Mouse (Mus musculus) ovary, postnatal 14 days (tissue): ENCODE measurements around the gene Fam19a5.

Source experiments
- DNase-seq: peaks from one replicate; pipeline ENCODE4 v3.0.0; 2022; ENCODE audit warnings: low spot score

Fam19a5 gene

DNA sequence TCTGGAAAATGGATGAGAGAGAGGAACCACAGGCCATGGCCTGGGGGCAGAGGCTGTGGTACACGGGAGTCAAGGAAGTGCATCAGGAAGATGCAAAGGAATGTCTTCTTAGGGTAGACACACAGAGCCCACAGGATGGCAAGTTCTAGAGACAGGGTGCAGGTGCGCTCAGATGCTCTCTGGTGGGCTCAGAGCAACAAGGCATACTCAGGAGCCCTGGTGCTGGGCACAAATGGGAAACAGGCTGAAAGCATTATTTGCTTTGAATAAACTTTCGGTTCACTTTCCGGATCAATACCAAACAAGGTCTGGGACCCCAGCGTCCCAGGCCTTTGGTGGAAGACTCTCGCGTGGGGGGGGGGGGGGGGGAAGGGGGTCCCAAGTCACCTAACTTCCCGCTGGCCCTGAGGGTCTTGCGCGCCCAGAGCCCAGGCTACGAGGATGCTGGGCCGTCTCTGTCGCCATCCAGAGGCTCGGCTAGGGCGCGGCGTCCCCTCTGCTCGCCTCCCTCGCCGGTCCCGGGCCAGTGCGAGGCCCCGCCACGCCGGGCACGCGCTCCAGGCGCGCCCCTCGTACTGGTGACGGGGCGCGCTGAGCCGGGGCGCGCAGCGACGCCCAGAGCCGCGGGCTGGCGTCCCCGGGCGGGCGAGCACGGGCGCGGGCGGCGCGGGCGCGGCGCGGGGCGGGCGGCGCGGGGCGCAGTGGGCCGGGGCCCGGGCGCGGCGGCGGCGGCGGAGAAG lies at the start of gene Fam19a5:
Gene Fam19a5, plus strand, starts transcription at position 701 of the 740 bp plus-strand sequence.
- no peak for DNase-seq

DNA sequence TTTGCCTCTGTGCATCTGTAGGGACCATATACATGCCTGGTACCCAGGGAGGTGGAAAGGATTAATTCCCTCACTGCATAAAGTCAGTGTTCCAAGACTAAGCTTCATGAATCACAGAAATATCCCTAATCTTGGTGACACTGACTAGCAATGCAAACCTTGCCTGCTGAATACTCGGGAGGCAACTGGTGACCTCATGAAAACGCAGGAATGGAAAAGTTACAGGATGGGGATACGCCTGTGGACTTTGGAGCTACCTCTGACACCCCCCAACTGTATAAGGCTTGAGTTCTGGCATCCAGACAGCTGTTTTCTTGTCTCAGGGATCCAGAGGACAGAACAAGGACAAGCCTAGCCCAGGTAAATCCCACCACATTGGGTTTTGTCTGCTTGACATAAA lies 42.4 kb upstream of the Fam19a5 start:
- DNase-seq: no peak

DNA sequence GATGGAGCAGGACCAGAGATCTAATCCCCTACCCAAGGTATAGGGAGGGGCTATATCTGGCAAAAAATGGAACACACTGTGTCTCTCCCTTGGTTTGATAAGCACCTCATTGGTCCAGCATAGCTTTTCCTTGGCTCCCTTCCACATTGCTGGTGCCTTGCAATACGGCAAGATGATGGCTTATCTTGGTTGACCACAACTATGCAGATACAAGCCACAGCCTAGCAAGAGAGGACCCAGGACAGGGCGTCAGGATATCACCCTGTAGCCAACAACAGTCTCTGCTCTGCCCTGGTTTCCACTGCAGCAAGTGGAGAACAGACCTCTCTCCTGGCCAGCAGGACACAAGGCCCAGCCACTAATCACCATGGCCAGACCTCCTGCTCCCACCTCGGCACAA lies 36.8 kb upstream of the Fam19a5 start:
- no peak for DNase-seq

DNA sequence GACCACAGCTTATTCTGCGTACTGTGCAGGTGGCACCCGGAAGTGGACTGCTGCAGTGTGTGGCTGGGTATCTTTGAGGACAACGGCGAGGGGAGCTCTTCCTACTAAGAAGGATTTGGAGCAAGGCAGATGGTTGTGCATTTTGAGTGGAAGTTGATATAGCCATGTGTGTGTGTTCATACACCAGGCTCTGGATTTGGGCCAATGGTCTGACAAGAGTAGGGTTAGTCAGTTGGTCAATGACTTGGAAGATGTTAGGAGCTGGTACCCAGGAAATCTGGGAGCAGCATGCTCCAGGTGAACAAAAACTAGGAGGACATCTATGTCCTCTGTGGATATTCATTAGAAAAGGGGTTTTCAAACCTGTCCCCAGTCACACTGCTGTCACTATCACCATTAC lies 33.2 kb upstream of the Fam19a5 start:
- DNase-seq: no peak

DNA sequence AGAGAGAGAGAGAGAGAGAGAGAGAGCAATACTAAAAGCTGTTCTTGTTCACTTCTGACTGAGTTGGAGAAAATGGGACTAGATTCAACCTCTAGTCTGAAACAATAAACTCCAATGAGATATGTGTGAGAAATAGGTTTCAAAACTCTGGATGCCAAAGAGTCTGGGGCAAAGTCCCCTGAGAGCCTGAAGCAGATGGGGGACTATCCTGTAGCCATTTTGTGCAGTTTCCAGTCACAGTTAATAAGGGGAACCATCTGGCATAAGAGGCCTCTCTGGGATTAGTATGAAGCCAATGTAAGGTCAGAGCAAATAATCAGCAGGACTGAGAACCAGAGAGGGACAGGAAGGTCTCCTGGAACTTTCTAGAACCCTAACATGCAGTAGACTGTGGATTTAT lies 25.9 kb upstream of the Fam19a5 start:
- no peak for DNase-seq

DNA sequence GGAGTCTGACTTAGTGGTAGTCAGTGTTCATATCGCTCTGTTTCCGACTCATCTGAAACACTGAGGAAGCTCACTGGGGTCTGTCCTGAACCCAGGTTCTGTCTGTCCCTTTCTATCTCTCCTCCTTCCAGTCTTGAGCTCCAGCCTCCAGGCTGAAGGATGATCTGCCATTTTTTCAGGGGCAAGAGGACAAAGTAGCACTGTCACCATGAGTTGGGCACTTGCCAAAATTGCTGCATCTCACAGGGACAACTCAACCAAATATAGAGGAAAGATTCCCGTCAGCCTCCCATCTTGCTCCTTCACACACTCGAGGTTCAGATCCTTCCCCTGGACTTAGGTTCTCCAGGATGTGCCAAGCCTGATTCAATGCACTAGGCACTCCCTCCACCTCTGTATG lies 14.8 kb upstream of the Fam19a5 start:
- DNase-seq: no peak

DNA sequence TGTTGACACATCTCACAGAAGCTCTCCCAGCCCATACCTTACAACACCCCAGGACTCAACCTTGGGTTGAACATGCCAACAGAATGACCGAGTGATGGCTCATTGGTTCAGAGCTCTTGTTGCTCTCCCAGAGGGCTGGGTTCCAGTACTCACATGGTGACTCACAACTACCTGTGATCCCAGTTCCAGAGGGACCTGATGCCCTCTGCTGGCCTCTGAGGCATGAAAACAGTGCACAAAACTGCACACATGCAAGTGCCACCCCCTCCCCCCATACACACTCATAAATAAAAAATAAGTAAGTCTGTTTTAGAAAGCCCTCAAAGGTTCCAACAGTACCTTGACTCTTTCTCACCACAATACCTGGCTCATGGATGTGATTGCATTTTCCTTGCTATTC lies 2.4 kb upstream of the Fam19a5 start:
- no peak for DNase-seq

DNA sequence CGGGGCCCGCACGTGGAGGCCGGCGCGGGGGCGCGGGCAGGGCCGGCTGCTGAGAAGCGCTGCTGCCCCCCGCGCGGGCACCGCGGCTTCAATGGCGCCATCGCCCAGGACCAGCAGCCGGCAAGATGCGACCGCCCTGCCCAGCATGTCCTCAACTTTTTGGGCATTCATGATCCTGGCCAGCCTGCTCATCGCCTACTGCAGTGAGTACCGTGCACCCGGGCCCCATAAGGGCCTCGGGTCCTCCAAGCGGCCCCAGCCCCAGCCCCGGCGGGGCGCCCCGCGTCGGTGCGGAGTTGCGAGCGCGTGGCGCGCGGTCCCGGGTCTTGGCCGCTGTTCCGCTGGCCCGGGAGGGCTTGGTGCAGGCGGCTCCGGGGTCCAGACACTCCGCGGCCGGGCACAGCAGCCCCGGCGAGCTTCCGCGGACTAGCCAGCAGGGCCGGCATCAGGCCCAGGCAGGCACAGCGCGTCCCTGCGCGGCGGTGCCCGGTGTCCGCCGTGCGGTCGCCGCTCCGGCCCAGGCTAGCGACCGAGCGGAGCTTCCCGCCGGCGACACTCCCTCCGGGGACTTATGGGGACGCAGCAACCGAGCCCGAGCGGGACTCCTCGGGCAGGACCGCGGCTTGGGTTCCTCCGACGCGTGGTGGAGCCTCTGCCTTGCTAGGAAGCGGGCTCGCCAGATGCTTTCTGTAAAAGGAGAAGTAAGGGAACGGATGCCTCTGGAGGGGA lies 466 bp downstream of the Fam19a5 start:
- DNase-seq: peak; percentile 34

DNA sequence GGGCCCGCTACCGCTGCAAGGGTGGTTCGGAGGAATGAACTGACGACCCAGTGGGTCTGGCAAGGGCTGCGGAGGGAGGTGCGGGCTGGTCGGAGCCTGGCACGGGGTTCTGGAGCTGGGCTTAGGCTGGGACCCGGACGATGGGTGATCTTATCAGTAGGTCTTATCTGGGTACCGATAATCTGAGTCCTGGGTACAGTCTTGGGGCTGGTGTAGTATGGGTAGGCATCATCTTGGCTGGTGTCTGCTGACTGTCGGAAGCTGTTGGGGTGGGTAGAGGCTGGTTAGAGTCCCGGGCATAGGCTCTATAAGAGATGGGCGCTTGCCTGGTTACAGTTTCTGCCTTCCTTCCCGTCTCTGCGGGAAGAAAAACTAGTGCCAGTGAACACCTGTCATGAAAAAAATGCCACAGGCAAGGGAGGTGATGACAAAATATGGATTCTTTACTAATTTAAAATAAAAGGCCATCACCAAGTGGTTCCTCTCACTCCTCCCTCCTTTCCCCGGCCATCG lies 1.1 kb downstream of the Fam19a5 start:
- no peak for DNase-seq

DNA sequence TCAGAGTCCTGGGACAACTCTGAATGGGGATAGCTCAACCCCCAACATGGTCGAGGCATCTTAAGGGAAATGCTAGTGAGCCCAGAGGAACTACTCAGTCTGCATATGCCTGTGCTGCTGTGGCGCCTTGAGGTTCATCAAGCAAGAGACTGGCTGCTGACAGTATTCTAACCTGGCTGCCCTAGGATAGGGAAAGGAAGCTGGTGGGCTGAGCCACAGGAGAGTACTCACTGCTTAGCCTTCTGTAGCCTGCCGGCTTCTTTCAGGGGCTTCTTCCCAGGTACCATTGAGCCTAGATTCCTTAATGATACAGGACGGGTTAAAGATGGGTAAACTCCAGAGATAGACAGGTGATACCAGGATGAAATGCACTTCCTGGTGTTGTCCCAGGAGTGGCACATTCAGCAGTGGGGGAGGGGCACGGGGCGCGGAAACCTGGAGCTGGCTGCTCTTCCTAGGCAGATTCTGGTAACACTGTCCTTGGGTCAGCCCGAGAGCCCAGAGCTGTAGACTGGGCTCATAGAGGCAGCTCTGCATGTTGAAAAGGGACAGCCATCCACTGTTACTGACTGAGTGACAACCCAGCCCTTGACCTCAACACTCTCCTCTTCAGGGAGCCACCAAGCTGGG lies 1.7 kb downstream of the Fam19a5 start:
- no peak for DNase-seq

DNA sequence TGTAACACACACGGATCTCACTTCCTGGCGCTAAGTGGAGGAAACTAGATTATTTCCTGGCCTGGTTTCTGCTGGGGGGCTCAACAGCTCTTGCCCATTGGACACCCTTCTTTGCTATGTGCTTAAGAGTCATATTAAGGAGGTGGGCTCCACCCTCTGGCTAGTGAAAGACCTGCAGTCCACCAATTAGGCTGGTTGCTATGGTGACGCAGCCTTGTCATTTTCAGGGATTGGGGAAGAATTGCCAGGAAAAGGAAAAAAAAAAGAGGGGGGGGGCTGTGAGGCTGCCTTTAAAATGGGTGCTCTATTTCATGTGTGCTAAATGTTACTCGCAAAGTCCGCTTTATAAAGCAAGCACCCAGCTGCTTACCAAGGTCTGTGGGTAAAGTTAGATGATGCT lies 2.9 kb downstream of the Fam19a5 start:
- DNase-seq: no peak

DNA sequence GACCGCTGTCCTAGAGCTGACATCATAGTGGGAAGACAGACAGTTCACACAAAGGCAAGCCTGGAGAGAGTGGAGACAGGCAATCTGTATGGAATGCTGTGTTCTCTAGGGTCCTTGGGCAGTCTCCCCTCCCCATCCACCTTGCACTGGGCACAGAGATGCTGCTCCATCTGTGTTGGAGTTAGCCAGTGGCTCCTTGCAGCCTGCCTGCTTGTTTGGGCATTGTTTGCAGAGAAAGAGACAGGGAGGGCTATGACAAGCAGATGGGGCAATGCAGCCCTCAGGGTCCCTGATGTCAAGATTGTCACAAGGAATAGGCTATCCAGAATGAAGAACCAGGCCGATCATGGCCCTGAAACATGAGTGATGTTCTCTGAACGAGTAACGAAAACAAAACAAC lies 5.6 kb downstream of the Fam19a5 start:
- DNase-seq: no peak

DNA sequence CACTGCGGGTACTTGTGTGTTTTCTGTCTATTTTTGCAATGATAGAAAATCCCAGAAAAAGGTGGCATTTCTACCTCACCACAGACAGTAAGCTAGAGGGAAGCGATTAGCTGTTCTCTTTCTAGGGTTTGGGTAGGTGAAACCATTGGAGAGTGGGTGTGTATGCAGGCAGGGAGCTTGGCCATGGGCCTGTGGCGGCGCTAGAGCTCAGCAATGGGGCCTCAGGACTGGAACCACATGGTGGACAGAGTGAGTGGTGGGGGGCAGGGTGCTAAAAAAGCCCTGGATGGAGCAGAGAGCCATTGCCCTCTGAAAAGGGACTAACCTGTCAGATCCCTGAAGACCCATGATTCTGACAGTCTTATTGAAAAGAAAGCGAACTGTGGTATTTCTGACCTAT lies 6.7 kb downstream of the Fam19a5 start:
- DNase-seq: no peak

DNA sequence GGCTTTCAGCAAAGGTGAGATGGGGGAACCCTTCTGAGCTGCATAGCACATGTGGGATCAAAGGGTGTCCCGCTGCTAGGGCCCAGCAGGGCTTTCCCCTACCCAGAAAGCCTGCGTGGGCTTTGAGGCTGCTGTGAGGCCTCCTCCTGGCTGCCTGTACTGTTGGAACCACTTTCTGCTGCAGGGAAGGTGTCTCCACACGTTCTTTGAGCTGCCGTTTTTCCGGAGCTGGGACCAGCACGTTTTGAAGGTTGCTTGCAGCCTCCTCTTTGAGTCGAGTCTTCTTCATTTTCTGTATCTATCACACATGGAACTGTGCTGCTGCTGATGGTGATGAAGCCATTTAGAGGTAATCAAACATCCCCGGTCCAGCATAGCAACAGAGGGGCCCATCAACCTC lies 7.5 kb downstream of the Fam19a5 start:
- DNase-seq: no peak

DNA sequence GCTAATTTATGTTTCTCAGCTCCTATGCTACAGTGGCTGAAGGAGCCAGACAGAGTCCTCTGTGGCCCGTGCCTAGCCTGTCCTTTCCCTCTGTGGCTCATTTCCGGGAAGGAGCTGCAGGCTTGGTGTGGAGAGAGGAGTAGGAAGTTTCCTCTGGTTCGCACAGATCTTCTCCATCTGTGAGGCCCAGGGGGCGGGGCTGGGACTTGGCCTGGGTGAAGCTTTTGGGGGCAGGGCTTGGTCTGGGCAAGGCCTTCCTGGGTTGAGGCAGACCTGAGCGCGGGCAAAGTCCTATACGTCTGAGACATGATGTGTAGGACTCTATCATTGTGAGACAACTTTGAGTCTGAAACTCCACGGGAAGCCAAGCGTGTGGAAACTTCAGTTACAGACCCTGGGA lies 11.7 kb downstream of the Fam19a5 start:
- DNase-seq: no peak

DNA sequence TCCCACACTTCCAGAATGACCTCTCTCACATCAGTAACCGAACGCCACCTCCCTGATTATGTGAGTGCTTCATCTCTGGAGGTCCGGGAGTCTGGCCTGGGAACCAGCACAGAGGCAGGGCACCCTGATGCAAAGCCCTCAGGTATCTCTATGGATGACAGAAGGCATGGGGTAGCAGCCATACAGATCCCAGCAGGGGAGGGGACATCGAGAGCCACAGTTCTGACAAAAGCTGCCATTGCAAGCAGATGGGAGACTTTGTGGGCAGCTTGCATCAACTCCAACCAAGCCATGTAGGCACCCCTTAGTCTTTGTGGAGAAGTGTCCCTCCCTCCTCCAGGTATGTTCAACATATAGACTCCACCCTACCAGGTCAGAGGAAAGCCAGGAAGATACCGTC lies 20.2 kb downstream of the Fam19a5 start:
- no peak for DNase-seq

DNA sequence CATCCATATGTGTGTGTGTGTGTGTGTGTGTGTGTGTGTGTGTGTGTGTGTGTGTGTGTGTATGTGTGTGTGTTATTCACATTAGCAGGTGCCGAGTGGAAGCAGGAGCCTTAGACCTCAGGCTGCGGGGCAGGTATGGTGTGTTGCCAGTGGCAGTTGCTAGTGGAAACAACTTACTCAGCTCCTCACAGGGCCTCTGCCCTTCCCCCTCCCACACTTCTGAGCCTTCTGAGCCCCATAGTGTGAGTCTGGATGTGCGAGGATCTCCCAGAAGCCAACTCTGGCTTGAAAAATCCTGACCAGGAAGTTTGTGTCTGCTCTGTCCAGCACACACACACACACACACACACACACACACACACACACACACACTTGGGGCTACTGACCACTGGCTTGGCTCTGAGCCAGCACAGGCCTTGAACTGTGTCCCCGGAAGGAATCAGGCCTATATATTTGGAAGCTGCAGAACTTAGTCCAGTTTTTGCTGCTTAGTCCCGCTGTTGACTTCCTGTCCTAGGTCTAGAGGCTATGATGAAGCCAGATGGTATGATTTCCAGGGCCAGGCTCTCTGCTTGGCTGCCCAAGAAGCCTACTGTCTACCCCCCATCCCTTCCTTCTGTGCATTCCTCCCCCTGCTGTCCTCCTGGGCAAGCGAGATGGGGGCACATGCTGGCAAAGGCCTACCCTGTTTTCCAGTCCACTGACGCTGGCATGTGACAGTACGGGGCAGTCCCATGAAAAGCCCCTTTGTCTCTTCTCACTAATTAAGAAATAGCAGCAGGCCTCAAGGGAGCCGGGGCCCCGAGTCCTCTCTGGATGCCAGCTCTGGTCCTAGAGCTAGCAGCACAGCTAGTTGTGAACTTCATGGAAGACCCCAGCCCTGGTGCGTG lies 22.2 kb downstream of the Fam19a5 start:
- no peak for DNase-seq

DNA sequence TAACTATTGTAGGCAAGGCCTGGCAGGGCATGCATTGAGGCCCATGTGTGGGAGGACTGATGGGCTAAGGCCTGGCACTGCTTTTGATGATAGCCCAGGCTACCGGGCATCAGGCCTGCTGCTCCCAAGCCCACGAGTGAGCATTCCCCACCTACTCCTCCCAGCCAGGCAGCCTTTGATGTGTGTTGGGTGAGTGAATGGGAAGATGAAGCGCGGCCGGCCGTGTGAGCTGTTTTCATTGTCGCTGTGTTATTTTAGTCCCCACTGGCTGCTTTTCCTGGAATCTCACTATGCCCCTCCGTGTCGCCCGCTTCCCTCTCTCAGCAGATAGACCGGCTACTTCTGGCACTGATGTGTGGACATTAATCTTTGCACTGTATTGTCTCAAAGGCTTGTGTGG lies 26.1 kb downstream of the Fam19a5 start:
- no peak for DNase-seq

DNA sequence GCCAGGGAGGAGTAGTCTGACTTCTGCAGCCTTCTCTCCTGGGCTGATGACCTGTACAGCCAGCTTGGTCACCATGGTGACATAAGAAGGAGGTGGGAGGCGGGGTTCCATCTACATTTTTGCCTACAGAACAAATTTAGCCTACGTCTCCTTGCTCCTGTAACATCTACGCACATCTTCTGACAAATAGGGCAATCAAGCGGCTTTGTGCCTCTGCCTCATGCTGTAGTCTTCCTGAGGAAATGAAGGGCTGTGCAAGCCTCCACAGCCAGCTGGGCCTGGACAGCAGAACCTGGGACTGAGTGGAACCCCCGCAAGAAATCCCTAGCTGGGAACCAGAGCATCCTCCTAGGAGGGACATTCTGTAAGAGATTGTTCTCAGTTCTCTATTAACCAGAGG lies 35.8 kb downstream of the Fam19a5 start:
- no peak for DNase-seq

DNA sequence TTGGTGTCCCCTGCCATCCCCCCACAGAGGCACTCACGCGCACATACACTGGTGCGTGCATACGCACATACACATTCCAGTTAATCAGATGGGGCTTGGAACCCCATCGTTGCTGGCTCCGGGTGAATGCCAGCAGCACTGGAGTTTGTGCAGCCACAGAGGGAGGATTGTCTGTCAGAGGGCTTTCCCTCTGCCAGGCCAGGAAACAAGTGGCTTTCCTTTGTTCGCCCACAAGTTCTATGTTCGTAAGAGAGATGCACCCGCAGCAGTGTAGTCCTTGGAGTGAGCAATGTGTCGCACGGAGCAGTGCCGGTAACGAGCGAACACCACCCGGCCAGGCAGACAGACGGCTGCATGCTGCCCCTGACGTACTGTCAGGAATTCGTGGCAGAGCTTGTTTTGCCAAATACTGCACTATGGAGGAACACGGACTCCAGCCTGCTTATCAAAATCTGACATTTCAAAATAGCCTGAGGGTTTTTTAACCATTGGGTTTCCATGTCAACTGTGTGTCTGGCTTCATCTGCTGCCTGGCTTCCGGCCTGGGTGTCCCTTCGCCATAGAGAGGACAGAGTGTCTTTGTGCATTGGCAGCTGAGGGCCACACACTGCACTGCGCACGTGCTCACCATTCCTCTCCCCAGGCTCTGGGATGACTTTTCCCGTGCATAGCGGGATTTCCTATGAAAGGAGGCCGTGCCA lies 40.0 kb downstream of the Fam19a5 start:
- DNase-seq: no peak

DNA sequence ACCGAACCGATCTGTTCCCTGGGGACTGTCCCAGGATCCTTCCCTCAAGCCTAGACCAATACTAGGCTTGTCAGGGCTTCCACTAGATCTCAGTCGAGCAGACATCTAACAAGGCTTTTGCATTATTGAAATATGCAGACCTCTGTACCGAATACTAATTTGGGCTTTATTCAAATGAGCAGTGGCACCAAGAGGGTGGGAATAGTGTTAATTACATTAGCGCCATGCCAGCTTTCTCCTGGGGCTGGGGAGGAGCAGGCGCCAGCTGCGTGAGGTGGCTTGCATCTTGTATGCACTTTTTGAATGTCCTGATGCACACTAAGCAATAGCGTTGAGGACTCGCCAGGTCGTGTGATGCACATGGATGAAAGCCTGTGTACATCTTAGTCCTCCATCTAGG lies 46.9 kb downstream of the Fam19a5 start:
- DNase-seq: no peak

DNA sequence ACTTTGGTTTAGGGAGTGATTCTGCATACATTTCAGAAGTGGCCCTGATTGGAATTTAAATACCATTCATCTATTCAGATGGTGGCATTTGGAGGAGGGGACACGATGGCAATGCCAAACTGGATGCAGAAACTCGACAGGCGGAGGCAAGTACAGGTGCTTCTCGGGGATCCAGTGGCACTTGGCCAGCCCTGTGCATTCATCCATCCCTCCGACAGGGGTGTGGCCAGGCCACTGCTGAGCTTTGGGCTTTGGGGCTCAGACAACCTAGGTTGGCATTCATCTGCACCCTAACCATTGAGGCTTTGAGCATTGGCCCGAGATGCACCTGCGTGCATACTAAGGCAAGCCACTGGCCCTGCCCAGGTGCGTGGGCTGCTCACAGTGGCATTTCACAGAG lies 52.6 kb downstream of the Fam19a5 start:
- no peak for DNase-seq
